Mouse (Mus musculus): ENCODE results near the gene Sdk2.

The Sdk2 gene

GRCm38 (mm10) chr11:113855661-113856060 lies 211.2 kb downstream of the Sdk2 start:
- DNase-seq (ENCODE audit: extremely low read depth, low read depth, low spot score) = no peak

- no peak for DNase-seq (ENCODE audit: extremely low read depth, low read depth, low spot score)
These were observed 215.1 kb downstream of the Sdk2 start for GRCm38 (mm10) chr11:113851750-113852149.

- no peak for DNase-seq (ENCODE audit: extremely low read depth, low read depth, low spot score)
These were observed 217.5 kb downstream of the Sdk2 start for GRCm38 (mm10) chr11:113849322-113849721.

DNA sequence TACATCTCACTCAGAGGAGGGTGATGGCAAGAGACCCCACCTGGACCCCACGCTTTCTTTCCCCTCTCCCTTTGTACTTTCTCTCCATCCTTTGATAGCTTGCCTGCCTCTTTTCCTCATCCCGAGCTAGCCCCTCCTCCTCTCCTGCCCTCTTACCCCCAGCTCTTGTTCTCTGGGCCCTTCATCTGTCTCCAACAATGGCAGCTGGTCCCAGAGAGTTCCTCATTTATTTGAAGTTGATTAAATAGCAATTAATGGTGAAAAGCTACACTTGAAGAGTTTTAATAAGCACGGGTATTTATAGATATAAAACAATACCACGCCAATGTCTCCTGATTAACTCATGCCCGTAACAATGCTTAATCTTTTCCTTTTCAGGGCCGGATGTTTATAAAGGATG lies 222.9 kb downstream of the Sdk2 start:
- DNase-seq (ENCODE audit: extremely low read depth, low read depth, low spot score) = no peak

DNA sequence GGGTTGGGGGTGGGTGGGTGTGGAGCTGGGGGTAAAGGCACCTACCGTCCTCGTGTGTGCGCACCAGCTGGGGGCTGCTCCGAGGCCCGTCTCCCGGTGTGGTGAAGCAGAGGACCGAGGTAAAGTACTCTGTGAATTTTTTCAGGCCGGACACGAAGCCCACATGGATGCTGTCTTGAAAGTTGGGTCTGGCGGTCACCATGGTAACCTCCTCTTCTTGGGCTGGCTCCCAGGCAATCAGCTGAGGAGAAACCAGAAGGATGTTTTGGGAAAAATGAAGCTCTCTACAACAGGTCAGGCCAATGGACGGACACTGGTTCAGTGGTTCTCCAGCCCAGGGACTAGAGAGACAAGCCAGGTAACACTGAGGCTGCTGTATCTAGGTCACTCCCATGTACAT lies 224.0 kb downstream of the Sdk2 start:
- no peak for DNase-seq (ENCODE audit: extremely low read depth, low read depth, low spot score)

GRCm38 (mm10) chr11:113831608-113832007 lies 235.2 kb downstream of the Sdk2 start:
- DNase-seq (ENCODE audit: extremely low read depth, low read depth, low spot score) = no peak

DNA sequence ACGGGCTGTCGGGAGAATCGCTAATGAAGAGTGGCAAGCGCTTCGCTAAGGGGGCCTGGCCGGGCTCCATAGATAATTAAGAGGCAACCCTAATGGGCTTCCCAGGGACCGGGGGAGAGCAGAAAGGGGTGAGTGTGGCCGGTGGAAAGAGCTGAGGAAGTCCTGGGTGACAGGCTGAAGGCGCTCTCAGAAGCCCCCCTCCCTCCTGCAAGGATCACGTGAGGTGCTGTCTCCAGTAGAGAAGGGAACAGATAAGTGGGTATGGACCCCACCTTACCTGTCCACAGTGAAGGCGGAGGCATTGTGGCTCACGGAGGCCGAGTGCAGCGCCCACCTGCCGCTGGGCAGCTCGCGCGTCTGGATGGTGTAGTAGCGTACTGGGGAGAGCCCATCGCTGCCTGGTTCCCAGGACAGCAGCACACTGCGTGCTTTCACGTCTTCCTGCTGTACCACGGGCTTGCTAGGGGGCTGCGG lies 238.7 kb downstream of the Sdk2 start:
- no peak for DNase-seq (ENCODE audit: extremely low read depth, low read depth, low spot score)

- DNase-seq (ENCODE audit: extremely low read depth, low read depth, low spot score) = no peak
These were observed 246.8 kb downstream of the Sdk2 start for GRCm38 (mm10) chr11:113820005-113820404.

DNA sequence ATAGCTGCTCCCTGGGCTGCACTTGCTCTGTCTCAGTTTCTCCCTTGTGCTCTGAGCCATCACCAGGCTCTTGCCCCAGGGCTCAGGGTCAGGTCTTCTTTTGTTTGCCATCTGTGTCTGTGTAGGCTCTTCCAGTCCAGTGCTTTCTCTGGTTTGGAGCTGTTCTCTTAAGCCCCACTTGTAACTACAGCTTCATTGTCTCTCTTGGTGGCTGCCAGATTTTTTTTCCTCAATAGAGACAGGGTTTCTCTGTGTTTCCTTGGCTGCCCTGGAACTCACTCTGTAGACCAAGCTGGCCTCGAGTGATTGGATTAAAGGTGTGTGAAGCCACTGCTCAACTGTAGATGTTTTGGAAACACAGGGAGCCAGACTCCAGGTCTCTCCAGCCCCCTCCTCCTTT lies 247.8 kb downstream of the Sdk2 start:
- DNase-seq (ENCODE audit: extremely low read depth, low read depth, low spot score) = no peak

DNA sequence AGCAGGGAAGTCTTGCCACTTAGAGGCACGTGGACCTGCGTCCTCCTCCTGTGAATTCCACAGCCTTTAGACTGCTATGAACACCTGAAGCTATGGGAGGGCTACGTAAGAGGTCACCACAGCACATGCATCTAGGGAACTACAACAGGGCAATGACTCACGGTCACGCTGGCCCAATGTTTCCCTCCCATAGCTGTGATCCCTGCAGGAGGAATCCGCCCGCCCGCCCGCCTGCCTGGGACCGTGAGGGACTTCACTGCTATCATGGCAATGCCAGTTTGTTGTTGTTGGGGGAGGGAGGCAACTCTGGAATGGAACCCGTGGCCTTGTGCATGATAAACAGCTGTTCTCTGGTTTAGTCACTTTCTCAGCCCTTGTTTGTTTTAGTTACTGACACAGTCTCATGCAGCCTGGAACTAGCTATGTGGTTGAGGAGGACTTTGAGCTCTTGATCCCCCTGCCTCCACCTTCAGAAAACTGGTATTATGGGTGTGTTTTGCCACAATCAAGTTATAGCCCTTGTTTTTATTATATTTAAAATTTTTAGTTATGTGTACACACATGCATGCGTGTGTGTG lies 249.8 kb downstream of the Sdk2 start:
- DNase-seq (ENCODE audit: extremely low read depth, low read depth, low spot score) = no peak

- DNase-seq (ENCODE audit: extremely low read depth, low read depth, low spot score) = no peak
These were observed 250.4 kb downstream of the Sdk2 start for GRCm38 (mm10) chr11:113816439-113816838.

DNA sequence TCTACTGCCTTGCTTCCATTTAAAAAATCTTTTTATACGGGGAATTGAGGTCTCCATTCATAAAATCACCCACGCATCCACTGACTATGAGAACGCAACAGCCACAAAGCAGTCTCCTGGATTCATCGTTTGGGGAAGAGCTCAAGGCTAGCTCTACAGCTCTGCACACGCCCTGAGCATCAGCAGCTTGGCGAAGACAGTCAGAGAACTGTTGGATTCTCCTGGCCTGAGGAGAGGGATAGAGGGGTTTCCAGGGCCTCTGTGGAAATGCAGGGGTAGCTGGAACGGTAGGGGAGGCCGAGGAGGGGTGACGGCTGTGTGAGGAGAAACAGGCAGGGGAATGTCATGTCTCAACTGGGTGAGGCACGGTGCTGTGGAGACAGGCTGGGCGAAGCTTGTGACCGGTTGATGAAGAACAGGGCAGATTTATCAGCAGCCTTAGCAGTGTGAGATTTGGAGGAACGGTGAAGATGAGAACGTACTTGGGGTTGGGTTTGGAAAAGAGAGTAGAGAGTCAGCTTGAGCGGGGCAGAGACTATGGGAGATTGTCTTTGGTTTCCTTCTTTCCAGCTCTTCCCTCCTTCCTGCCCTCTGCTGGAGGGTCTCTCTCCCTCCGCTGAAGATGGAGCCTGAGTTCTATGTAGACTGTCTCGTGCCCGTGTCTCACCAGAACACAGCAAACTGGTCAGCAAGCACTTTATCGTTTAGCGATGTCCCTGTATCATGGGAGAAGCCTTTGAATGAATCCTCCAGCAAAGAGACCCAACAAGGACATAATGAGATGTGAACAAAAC lies 255.1 kb downstream of the Sdk2 start:
- DNase-seq (ENCODE audit: extremely low read depth, low read depth, low spot score) = no peak

DNA sequence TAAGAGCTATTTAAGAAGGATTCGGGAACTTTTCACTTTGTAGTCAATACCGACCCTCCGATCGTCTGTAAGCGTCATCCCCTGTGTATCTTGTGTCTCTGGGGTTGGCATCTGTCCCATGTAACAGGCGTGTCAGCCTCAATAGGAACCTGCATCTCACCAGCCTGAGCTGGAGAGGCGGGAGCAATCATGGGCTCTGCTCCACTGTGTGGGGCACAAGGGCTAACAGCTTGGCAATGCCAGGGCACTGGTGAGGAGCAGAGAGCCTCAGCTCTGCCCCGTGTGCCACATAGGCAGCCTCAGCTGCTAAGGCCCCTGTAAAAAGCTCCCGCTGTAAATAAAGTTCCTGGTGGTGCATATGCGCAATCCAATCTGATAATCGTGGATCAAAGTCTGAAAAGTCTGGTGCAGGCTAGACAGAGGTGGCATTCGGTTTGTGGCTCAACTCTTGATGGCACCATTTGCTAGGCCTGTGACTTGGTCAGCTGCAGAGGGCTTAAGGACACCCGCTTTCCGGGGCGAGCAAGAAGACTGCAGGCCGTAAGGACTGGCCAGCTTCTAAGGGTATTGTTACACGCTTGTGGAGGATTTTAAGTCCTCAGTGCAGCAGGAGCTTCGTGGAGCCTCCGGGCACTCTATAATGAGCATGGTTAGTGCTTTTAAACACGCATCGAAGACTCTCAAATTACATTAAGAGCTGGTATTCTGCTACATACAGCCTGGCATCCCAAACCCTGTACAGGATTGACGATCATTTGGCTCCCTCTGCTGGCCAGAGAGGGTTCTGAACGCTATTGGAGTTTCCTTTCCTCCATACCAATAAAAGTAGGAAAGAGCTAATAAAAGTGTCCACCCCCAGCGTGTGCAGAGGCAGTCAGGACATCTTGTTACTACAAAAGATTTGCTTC lies 256.0 kb downstream of the Sdk2 start:
- DNase-seq (ENCODE audit: extremely low read depth, low read depth, low spot score) = no peak

GRCm38 (mm10) chr11:113807086-113807485 lies 259.8 kb downstream of the Sdk2 start:
- DNase-seq (ENCODE audit: extremely low read depth, low read depth, low spot score) = no peak

GRCm38 (mm10) chr11:113806382-113807077 lies 260.3 kb downstream of the Sdk2 start:
- DNase-seq (ENCODE audit: extremely low read depth, low read depth, low spot score) = no peak

DNA sequence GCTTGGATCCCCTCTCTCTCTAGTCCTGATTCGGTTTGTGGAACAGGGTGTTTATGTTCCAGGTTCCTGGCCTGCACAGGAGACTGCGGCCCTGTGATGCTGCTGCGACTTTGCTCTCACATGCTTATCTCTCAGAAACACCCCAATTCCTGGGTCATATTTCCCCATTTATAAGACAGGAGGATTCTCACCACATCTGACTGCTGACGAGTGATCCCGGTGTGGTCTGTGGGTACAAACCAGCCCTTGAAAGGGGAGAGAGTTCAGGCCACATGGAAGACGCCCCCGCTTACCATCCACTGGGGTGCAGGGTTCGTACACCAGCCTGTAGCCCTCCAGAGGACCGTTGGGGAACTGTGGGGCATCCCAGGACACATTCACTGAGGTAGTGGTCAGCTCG lies 260.9 kb downstream of the Sdk2 start:
- no peak for DNase-seq (ENCODE audit: extremely low read depth, low read depth, low spot score)

- DNase-seq (ENCODE audit: extremely low read depth, low read depth, low spot score) = no peak
These were observed 263.4 kb downstream of the Sdk2 start for GRCm38 (mm10) chr11:113803321-113803941.

GRCm38 (mm10) chr11:113802456-113802855 lies 264.4 kb downstream of the Sdk2 start:
- DNase-seq (ENCODE audit: extremely low read depth, low read depth, low spot score) = no peak

- no peak for DNase-seq (ENCODE audit: extremely low read depth, low read depth, low spot score)
These were observed 266.8 kb downstream of the Sdk2 start for GRCm38 (mm10) chr11:113800026-113800425.

GRCm38 (mm10) chr11:113799041-113799447 lies 267.8 kb downstream of the Sdk2 start:
- no peak for DNase-seq (ENCODE audit: extremely low read depth, low read depth, low spot score)

Data from fat pad, adult 2 months (tissue).